Mouse (Mus musculus): ENCODE measurements around the gene Mrps36.
A peak's percentile ranks its signal among the peaks of the same experiment; 100 is the strongest.

GRCm38 (mm10) chr13:100786414-100786867 is 42.0 kb upstream of the Mrps36 start, which contains the start of gene Ccnb1:
- TF ChIP-seq EP300 (IDR thresholded peaks at IDR 0.05; ENCODE audit: low read depth) (no peak), CTCF (IDR thresholded peaks at IDR 0.05; ENCODE audit: low read depth) (peak; percentile 37)
